Mouse (Mus musculus) testis, adult 2 months (tissue): ENCODE data around the gene Atg101.

Experiments
- CTCF ChIP-seq: fragments of 200-500 bp; IDR thresholded peaks from 2 replicates; pipeline ENCODE4 v1.5.1; 2012; ENCODE audit warnings: low read depth, mild to moderate bottlenecking, inconsistent platforms, low read length, moderate library complexity; ENCODE audit not compliant: control insufficient read depth, insufficient read depth, insufficient replicate concordance
- POLR2A ChIP-seq: fragments of 200-500 bp; IDR thresholded peaks from 2 replicates; pipeline ENCODE4 v1.6.1; 2012; ENCODE audit warnings: low read depth, mild to moderate bottlenecking, inconsistent platforms, low read length, moderate library complexity; ENCODE audit not compliant: control insufficient read depth

- no peak; the same call in 1 of the 2 replicates for TF ChIP-seq CTCF
- TF ChIP-seq POLR2A, result no peak
Measured at GRCm38 (mm10) chr15:101323511-101323910, 39.4 kb downstream of the Atg101 start.
